8 mouse cellular contexts compared by ENCODE assay signal in genomic region chr8:94986676-94987075, GRCm38 (mm10). TPM values are rescaled to one million over a fixed set of nuclear protein-coding genes. Genes with fewer than 3 reads are reported as not detected.
DNase-seq lines count a peak whose midpoint lies in the region; ATAC-seq and TF ChIP-seq lines count a peak whose summit lies in the region.

No protein-coding gene starts in this region.

- no peak for ATAC-seq in heart, embryonic 16.5 days (replicated peaks; ENCODE audit: extremely low read depth, insufficient read depth, low FRiP score)
- ATAC-seq in liver, embryonic 12.5 days: no peak

- 42% methylated on average over 5 of the region's 5 CpGs for WGBS in heart, embryonic 16.5 days
- 25% methylated on average over 5 of the region's 5 CpGs for WGBS in liver, embryonic 12.5 days (ENCODE audit: insufficient replicate concordance)
- 27% methylated on average over 5 of the region's 5 CpGs for WGBS in small intestine, adult 2 months

- no peak for TF ChIP-seq CTCF in left cerebral cortex, adult 2 months (IDR thresholded peaks at IDR 0.05)
- TF ChIP-seq CTCF in small intestine, adult 2 months (IDR thresholded peaks at IDR 0.05; ENCODE audit: extremely low read depth, insufficient read length, insufficient replicate concordance, low read depth, low read length): no peak

- H3K4me1 ChIP-seq in heart, embryonic 16.5 days (ENCODE audit: control insufficient read depth, insufficient read depth, low read length): peaks cover 39% of the 10 kb centered on the region
- peaks cover 83% of the 10 kb centered on the region for H3K4me1 ChIP-seq in liver, embryonic 12.5 days
- peaks cover 5% of the 10 kb centered on the region for H3K4me1 ChIP-seq in small intestine, adult 2 months (ENCODE audit: control insufficient read depth, insufficient read depth, insufficient read length, low read length)

- H3K36me3 ChIP-seq in heart, embryonic 16.5 days (ENCODE audit: control insufficient read depth, insufficient read depth): no peaks in the 10 kb centered on the region
- H3K36me3 ChIP-seq in liver, embryonic 12.5 days: peaks cover 46% of the 10 kb centered on the region
- H3K36me3 ChIP-seq in small intestine, adult 2 months (ENCODE audit: control insufficient read depth, insufficient read depth, low read length): no peaks in the 10 kb centered on the region

- peak overlapping the region; percentile 39 for H3K9ac ChIP-seq in heart, embryonic 16.5 days (ENCODE audit: low read length)
- peak overlapping the region; percentile 96 for H3K9ac ChIP-seq in liver, embryonic 12.5 days

- TF ChIP-seq POLR2A in small intestine, adult 2 months (IDR thresholded peaks at IDR 0.05; ENCODE audit: low read depth, low read length): no peak

- H3K27me3 ChIP-seq in heart, embryonic 16.5 days (ENCODE audit: control insufficient read depth, insufficient read depth, low read length): no peaks in the 10 kb centered on the region
- H3K27me3 ChIP-seq in liver, embryonic 12.5 days (replicated peaks): no peaks in the 10 kb centered on the region
- H3K27me3 ChIP-seq in small intestine, adult 2 months (ENCODE audit: control insufficient read depth, insufficient read depth, low read length): no peaks in the 10 kb centered on the region

- peak overlapping the region; percentile 42 for H3K4me2 ChIP-seq in heart, embryonic 16.5 days (ENCODE audit: low read depth, low read length)
- peak overlapping the region; percentile 92 for H3K4me2 ChIP-seq in liver, embryonic 12.5 days

- peak overlapping the region; percentile 24 for H3K4me3 ChIP-seq in left cerebral cortex, adult 2 months
- peak overlapping the region; percentile 23 for H3K4me3 ChIP-seq in heart, embryonic 16.5 days (ENCODE audit: low read length)
- peak overlapping the region; percentile 86 for H3K4me3 ChIP-seq in liver, embryonic 12.5 days
- H3K4me3 ChIP-seq in small intestine, adult 2 months (ENCODE audit: low read depth, low read length): peak overlapping the region; percentile 36

- DNase-seq in left cerebral cortex, adult 2 months (ENCODE audit: extremely low spot score in 1 of 2, low spot score in 2 of 2): peak; percentile 45 to 65
- DNase-seq in left cerebral cortex, adult 11 months (ENCODE audit: low spot score): no peak
- peak; percentile 56 to 79 for DNase-seq in cerebellum, postnatal 4 days (ENCODE audit: low spot score in 2 of 2)
- no peak for DNase-seq in urinary bladder, postnatal 4 days (ENCODE audit: low spot score in 2 of 2)
- DNase-seq in thymus, postnatal 14 days: no peak

- H3K27ac ChIP-seq in left cerebral cortex, adult 2 months: peak overlapping the region; percentile 47; the same call in 1 of the 2 replicates
- no peak overlapping the region for H3K27ac ChIP-seq in heart, embryonic 16.5 days (ENCODE audit: low read length)
- peak overlapping the region; percentile 98 for H3K27ac ChIP-seq in liver, embryonic 12.5 days
- no peak overlapping the region for H3K27ac ChIP-seq in small intestine, adult 2 months (ENCODE audit: insufficient read depth, low read depth, low read length)

- intact Hi-C loops in left cerebral cortex, adult 2 months (cut with DNase I): no loop called here

- H3K9me3 ChIP-seq in heart, embryonic 16.5 days (replicated peaks; ENCODE audit: control insufficient read depth, low read length): no peaks in the 10 kb centered on the region
- H3K9me3 ChIP-seq in liver, embryonic 12.5 days (replicated peaks): no peaks in the 10 kb centered on the region

RNA-seq across cellular contexts. Expression of gene Adgrg1, which starts 12.1 kb away (rescaled TPM):
- 10 to 100 TPM; 77.6 to 86.8 TPM for total RNA-seq in left cerebral cortex, adult 2 months (2021)
- polyA plus RNA-seq in heart, embryonic 16.5 days (2015; fragmentation: Nextera tagmentation; extraction: Ambion mirVana): 12.0 and 18.0 TPM in 2 replicates
- polyA plus RNA-seq in liver, embryonic 12.5 days (2016; fragmentation: Nextera tagmentation; extraction: Ambion mirVana): 78.5 and 80.9 TPM in 2 replicates
- 32.3 and 36.4 TPM in 2 replicates for polyA plus RNA-seq in small intestine, adult 2 months (2012; rRNA removed)

RNA-seq across cellular contexts. Expression of gene Adgrg3, which starts 30.8 kb away (rescaled TPM):
- total RNA-seq in left cerebral cortex, adult 2 months (2021): under 1 TPM; 0.23 to 0.32 TPM
- 4.9 and 5.2 TPM in 2 replicates for polyA plus RNA-seq in heart, embryonic 16.5 days (2015; fragmentation: Nextera tagmentation; extraction: Ambion mirVana)
- polyA plus RNA-seq in liver, embryonic 12.5 days (2016; fragmentation: Nextera tagmentation; extraction: Ambion mirVana): 7.9 and 8.7 TPM in 2 replicates
- 3.5 and 7.6 TPM in 2 replicates for polyA plus RNA-seq in small intestine, adult 2 months (2012; rRNA removed)

Comparison
In these comparisons a context has a peak if more than half of its experiments do, and no peak if none do; other contexts are left out.
1. DNase-seq: peak in left cerebral cortex, adult 2 months (2 of 2) and cerebellum, postnatal 4 days (2 of 2); none in left cerebral cortex, adult 11 months (single experiment), urinary bladder, postnatal 4 days (0 of 2) and thymus, postnatal 14 days (single experiment).
2. H3K27ac ChIP-seq: peak in left cerebral cortex, adult 2 months (single experiment) and liver, embryonic 12.5 days (single experiment); none in heart, embryonic 16.5 days (single experiment) and small intestine, adult 2 months (single experiment).
3. H3K4me3 ChIP-seq: peak in every context shown above with its lines; median percentile 86 in liver, embryonic 12.5 days; 36 in small intestine, adult 2 months; 24 in left cerebral cortex, adult 2 months; 23 in heart, embryonic 16.5 days.